Mouse (Mus musculus): ENCODE measurements at regions not wholly inside any gene's neighbourhood (a gene's known extent, or its start where the extent isn't known, plus 50 kb on each side); places are given as distances from the start of the nearest gene placed in this dataset.

DNA sequence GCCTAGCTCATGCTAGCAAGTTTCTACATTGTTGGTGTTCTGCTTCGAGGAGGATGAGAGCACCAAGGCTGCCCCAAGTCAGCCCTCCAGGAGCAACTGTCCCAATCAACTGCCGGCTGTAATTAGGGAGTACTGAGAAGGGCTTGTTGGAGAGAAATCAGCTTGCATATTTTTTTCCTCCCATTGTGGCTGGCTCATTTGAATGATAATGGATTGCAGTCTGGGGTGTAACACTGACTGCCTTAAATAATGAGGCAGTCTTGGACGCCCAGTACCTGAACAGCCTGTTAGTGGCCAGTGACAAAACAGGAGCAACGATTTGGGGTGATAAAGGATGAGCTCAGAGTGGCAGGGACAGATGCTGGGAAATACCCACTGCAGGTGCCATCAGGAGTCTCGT lies 382.8 kb upstream of the Smim15 start:
- Histone ChIP-seq H3K9ac (ENCODE audit: control insufficient read depth, low read depth, low read length, poor library complexity, severe bottlenecking) (no peak overlapping the region), H3K4me3 (ENCODE audit: control insufficient read depth in 1 of 2, insufficient read depth in 1 of 2, low read depth in 2 of 2, low read length in 2 of 2) (no peak overlapping the region)

DNA sequence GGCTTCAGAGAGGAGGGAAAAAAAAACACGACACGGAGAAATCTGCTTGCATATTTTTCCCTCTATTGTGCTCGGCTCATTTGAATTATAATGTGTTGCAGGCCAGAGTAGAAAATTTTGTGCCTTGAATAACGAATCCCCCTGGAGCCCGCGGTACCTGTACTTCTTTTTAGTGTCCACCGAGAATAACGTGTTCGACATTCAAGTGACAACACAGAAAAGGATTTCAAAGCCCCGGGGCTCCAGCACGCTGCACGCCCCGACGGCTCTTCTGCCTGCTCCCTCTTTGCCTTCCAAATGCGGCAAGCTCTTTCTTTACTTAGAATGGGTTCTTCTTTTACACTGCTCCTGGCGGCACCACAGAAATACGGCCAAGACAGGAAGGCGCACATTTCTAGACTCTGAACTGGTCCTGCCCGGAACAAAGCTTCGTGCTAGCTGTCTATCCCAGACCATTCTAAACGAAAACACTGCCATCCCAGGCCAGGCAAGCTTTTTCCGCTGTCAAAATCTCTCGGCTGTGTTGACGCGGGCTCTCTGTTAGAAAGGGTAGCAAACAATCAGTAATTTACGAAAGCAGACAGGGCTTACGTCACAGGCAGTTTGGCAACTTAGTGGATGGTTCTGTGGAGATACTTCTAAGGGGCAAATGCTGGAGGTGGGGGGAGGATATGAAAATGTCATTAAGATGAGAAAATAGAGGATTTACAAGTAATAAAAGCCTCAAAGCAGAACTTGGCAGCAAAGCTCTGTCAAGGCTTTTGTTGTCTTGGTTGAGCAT lies 398.2 kb upstream of the Smim15 start:
- no peak overlapping the region for H3K9ac ChIP-seq (ENCODE audit: control insufficient read depth, low read depth, low read length, poor library complexity, severe bottlenecking)
- TF ChIP-seq MAFK (IDR thresholded peaks at IDR 0.05; ENCODE audit: borderline replicate concordance, low read depth, low read length) (no peak), GATA1 (IDR thresholded peaks at IDR 0.05; ENCODE audit: low read depth, low read length) (no peak), CHD1 (IDR thresholded peaks at IDR 0.05; ENCODE audit: low read depth, low read length) (no peak), E2F4 (IDR thresholded peaks at IDR 0.05; ENCODE audit: borderline replicate concordance, low read depth, low read length) (no peak), NELFE (IDR thresholded peaks at IDR 0.05; ENCODE audit: low read depth, low read length) (no peak), CHD2 (IDR thresholded peaks at IDR 0.05; ENCODE audit: low read length) (no peak), JUND (IDR thresholded peaks at IDR 0.05; ENCODE audit: low read depth, low read length) (no peak), CTCF (IDR thresholded peaks at IDR 0.05 in 2 of 3, conservative IDR thresholded peaks at IDR 0.05 in 1 of 3; ENCODE audit: control insufficient read depth in 1 of 3, insufficient read depth in 1 of 3, low read depth in 2 of 3, low read length in 3 of 3, poor library complexity in 1 of 3, severe bottlenecking in 1 of 3) (no peak), MYC (IDR thresholded peaks at IDR 0.05; ENCODE audit: low read depth, low read length) (no peak), ELF1 (IDR thresholded peaks at IDR 0.05; ENCODE audit: low read depth, low read length) (no peak)

More for the DNA sequence above, 382.8 kb upstream of the Smim15 start:
- Histone ChIP-seq H3K27me3 (ENCODE audit: control insufficient read depth in 1 of 2, insufficient read depth in 2 of 2, low read length in 2 of 2) (peaks cover 2 to 3% of the 10 kb centered on the region in 2 experiments), H3K4me1 (ENCODE audit: control insufficient read depth in 1 of 2, insufficient read depth in 2 of 2, low read length in 2 of 2) (no peaks in the 10 kb centered on the region), H3K27ac (ENCODE audit: control insufficient read depth, low read depth, low read length) (no peak overlapping the region), H3K36me3 (ENCODE audit: control insufficient read depth in 1 of 2, insufficient read depth in 2 of 2, low read length in 2 of 2) (no peaks in the 10 kb centered on the region), H3K79me2 (ENCODE audit: control insufficient read depth, insufficient read depth, low read length, poor library complexity) (no peaks in the 10 kb centered on the region), H3K9me3 (replicated peaks; ENCODE audit: insufficient read depth, low read length) (no peaks in the 10 kb centered on the region)
- no peak for DNase-seq (ENCODE audit: low read depth, low spot score)
- TF ChIP-seq MAX (IDR thresholded peaks at IDR 0.05; ENCODE audit: low read length) (no peak), MYC (IDR thresholded peaks at IDR 0.05; ENCODE audit: low read depth, low read length) (no peak), ZKSCAN1 (IDR thresholded peaks at IDR 0.05; ENCODE audit: low read depth, low read length) (no peak), GABPA (IDR thresholded peaks at IDR 0.05; ENCODE audit: low read depth, low read length) (no peak), NRF1 (IDR thresholded peaks at IDR 0.05; ENCODE audit: insufficient read depth, low read depth, low read length, poor library complexity, severe bottlenecking) (no peak), JUND (IDR thresholded peaks at IDR 0.05; ENCODE audit: low read depth, low read length) (no peak)

More for the DNA sequence above, 398.2 kb upstream of the Smim15 start:
- Histone ChIP-seq H3K9me3 (replicated peaks; ENCODE audit: insufficient read depth, low read length) (no peaks in the 10 kb centered on the region), H3K27me3 (ENCODE audit: control insufficient read depth in 1 of 2, insufficient read depth in 2 of 2, low read length in 2 of 2) (peaks cover 0 to 6% of the 10 kb centered on the region in 2 experiments; a peak in 2 of 4 replicates), H3K4me3 (ENCODE audit: control insufficient read depth in 1 of 2, insufficient read depth in 1 of 2, low read depth in 2 of 2, low read length in 2 of 2) (no peak overlapping the region), H3K4me1 (ENCODE audit: control insufficient read depth in 1 of 2, insufficient read depth in 2 of 2, low read length in 2 of 2) (no peaks in the 10 kb centered on the region; a peak in 1 of 4 replicates), H3K27ac (ENCODE audit: control insufficient read depth, low read depth, low read length) (no peak overlapping the region), H3K36me3 (ENCODE audit: control insufficient read depth in 1 of 2, insufficient read depth in 2 of 2, low read length in 2 of 2) (no peaks in the 10 kb centered on the region), H3K79me2 (ENCODE audit: control insufficient read depth, insufficient read depth, low read length, poor library complexity) (no peaks in the 10 kb centered on the region)
- DNase-seq (ENCODE audit: low read depth, low spot score): no peak
